Mouse (Mus musculus): Measurements from ENCODE around the gene Lsamp. TPM values are rescaled to one million over a fixed set of nuclear protein-coding genes. Genes with fewer than 3 reads are reported as not detected.

Lsamp gene
- polyA plus RNA-seq, 1 experiment = 0.04 TPM

DNA sequence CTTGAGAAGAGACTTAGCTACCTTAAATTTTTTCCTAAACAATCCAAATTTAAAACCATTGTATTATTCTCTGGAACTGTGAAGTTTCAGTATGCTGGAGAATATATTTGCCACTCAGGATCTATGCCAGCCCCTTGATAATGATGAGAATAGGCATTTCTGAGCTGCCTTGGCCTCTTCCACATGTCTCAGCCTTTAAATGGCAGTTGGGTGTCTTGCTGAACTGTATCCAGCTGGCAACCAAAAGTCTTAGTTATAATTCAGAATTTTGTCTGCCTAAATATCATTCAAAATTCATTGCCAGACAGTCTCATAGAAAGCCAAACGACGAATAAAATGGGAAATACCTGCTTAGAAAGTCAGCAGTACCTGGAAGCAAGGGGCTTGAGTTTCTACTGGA lies 332.0 kb downstream of the Lsamp start:
- no peaks in the 10 kb centered on the region for H3K36me3 ChIP-seq (ENCODE audit: control insufficient read depth, insufficient read depth, low read length)
- 91% methylated on average over 2 of the region's 2 CpGs for WGBS
- DNase-seq (ENCODE audit: low read depth in 1 of 2, low spot score in 2 of 2) = no peak
- H3K4me1 ChIP-seq (ENCODE audit: control insufficient read depth, insufficient read depth, insufficient read length) = no peaks in the 10 kb centered on the region
- no peaks in the 10 kb centered on the region for H3K27me3 ChIP-seq (ENCODE audit: control insufficient read depth, insufficient read depth, low read length)
- no peak overlapping the region for H3K27ac ChIP-seq (ENCODE audit: insufficient read depth, low read length)
- no peak overlapping the region for H3K4me3 ChIP-seq (ENCODE audit: extremely low read depth, insufficient read depth, insufficient read length)
- TF ChIP-seq POLR2A (IDR thresholded peaks at IDR 0.05; ENCODE audit: low read depth, low read length) (no peak), CTCF (IDR thresholded peaks at IDR 0.05; ENCODE audit: extremely low read depth, insufficient read depth, insufficient read length, insufficient replicate concordance) (no peak)

DNA sequence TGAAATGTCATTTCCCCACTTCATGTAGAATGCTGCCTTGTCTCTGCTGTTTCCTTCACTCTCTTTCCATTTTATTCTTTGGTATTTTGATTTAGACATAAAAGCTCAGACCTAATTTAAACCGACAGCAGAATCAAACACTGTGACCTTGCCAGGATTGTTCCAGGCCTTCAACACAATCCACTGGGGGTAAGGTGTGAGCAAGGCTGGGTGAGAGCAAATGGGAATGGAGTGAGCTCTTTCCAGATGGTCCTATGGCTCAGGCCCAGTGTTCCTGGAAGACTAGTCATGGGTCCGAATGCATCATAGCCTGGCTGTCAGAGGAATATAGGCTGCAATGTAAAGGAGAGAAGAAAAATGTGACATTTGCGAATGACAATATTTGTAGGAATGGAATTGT lies 340.6 kb downstream of the Lsamp start:
- Histone ChIP-seq H3K4me3 (ENCODE audit: extremely low read depth, insufficient read depth, insufficient read length) (no peak overlapping the region), H3K27me3 (ENCODE audit: control insufficient read depth, insufficient read depth, low read length) (no peaks in the 10 kb centered on the region), H3K4me1 (ENCODE audit: control insufficient read depth, insufficient read depth, insufficient read length) (no peaks in the 10 kb centered on the region), H3K27ac (ENCODE audit: insufficient read depth, low read length) (no peak overlapping the region), H3K36me3 (ENCODE audit: control insufficient read depth, insufficient read depth, low read length) (no peaks in the 10 kb centered on the region)
- TF ChIP-seq CTCF (IDR thresholded peaks at IDR 0.05; ENCODE audit: extremely low read depth, insufficient read depth, insufficient read length, insufficient replicate concordance) = no peak
- WGBS = 90% methylated on average over 3 of the region's 3 CpGs
- no peak for DNase-seq (ENCODE audit: low read depth in 1 of 2, low spot score in 2 of 2)

- TF ChIP-seq POLR2A (IDR thresholded peaks at IDR 0.05; ENCODE audit: low read depth, low read length) (no peak), CTCF (IDR thresholded peaks at IDR 0.05; ENCODE audit: extremely low read depth, insufficient read depth, insufficient read length, insufficient replicate concordance) (no peak)
- WGBS = 84% methylated on average over 7 of the region's 7 CpGs
- H3K4me3 ChIP-seq (ENCODE audit: extremely low read depth, insufficient read depth, insufficient read length) = no peak overlapping the region
- no peaks in the 10 kb centered on the region for H3K4me1 ChIP-seq (ENCODE audit: control insufficient read depth, insufficient read depth, insufficient read length)
- no peaks in the 10 kb centered on the region for H3K36me3 ChIP-seq (ENCODE audit: control insufficient read depth, insufficient read depth, low read length)
- no peak overlapping the region for H3K27ac ChIP-seq (ENCODE audit: insufficient read depth, low read length)
- no peak for DNase-seq (ENCODE audit: low read depth in 1 of 2, low spot score in 2 of 2)
- no peaks in the 10 kb centered on the region for H3K27me3 ChIP-seq (ENCODE audit: control insufficient read depth, insufficient read depth, low read length)
These were observed 344.2 kb downstream of the Lsamp start for GRCm38 (mm10) chr16:40328249-40328820.

DNA sequence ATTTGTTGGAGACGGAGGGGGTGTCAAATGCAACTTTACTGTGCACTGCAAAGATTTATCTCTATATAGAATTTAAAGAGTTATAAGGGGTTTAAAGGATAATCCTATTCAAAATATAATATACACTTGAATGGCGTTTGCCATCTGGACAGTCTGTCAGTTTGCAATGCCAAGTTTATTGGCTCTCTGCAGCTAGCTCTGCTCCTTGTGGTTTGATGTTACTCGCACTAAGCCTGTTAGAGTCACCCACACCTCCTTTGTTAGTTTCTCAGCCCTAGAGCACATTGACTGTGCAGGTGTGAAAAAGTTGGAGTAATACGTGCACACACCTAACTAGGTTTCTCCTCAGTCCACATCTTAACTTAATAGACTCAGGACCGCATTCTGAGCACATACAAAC lies 385.5 kb downstream of the Lsamp start:
- WGBS = 86% methylated on average over 5 of the region's 5 CpGs
- TF ChIP-seq POLR2A (IDR thresholded peaks at IDR 0.05; ENCODE audit: low read depth, low read length) (no peak), CTCF (IDR thresholded peaks at IDR 0.05; ENCODE audit: extremely low read depth, insufficient read depth, insufficient read length, insufficient replicate concordance) (no peak)
- Histone ChIP-seq H3K4me3 (ENCODE audit: extremely low read depth, insufficient read depth, insufficient read length) (no peak overlapping the region), H3K36me3 (ENCODE audit: control insufficient read depth, insufficient read depth, low read length) (no peaks in the 10 kb centered on the region), H3K27ac (ENCODE audit: insufficient read depth, low read length) (no peak overlapping the region), H3K4me1 (ENCODE audit: control insufficient read depth, insufficient read depth, insufficient read length) (no peaks in the 10 kb centered on the region), H3K27me3 (ENCODE audit: control insufficient read depth, insufficient read depth, low read length) (no peaks in the 10 kb centered on the region)
- no peak for DNase-seq (ENCODE audit: low read depth in 1 of 2, low spot score in 2 of 2)

GRCm38 (mm10) chr16:40371291-40371690 lies 387.1 kb downstream of the Lsamp start:
- Histone ChIP-seq H3K4me3 (ENCODE audit: extremely low read depth, insufficient read depth, insufficient read length) (no peak overlapping the region), H3K36me3 (ENCODE audit: control insufficient read depth, insufficient read depth, low read length) (no peaks in the 10 kb centered on the region), H3K4me1 (ENCODE audit: control insufficient read depth, insufficient read depth, insufficient read length) (no peaks in the 10 kb centered on the region), H3K27ac (ENCODE audit: insufficient read depth, low read length) (no peak overlapping the region), H3K27me3 (ENCODE audit: control insufficient read depth, insufficient read depth, low read length) (no peaks in the 10 kb centered on the region)
- no peak for TF ChIP-seq CTCF (IDR thresholded peaks at IDR 0.05; ENCODE audit: extremely low read depth, insufficient read depth, insufficient read length, insufficient replicate concordance)
- no peak for TF ChIP-seq POLR2A (IDR thresholded peaks at IDR 0.05; ENCODE audit: low read depth, low read length)
- no peak for DNase-seq (ENCODE audit: low read depth in 1 of 2, low spot score in 2 of 2)
- 82% methylated on average over 1 of the region's 1 CpGs for WGBS

DNA sequence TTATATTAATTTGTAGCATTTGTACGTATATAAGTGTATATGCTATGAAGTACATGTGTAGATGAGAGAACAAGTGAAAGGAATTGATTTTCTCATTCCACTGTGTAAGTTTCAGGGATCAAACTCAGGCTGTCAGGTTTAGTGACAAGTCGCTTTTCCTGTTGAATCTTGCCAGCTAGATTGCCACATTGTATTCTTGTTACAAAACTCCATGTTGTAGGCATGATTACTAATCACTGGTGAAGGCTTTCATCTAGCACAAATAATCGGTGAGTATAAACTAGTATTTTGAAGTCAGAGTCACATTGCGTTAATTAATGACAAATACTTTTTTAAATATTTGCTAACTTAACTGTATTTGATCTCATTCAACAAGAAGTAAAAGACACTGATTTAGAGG lies 391.2 kb downstream of the Lsamp start:
- Histone ChIP-seq H3K27me3 (ENCODE audit: control insufficient read depth, insufficient read depth, low read length) (no peaks in the 10 kb centered on the region), H3K4me3 (ENCODE audit: extremely low read depth, insufficient read depth, insufficient read length) (no peak overlapping the region), H3K4me1 (ENCODE audit: control insufficient read depth, insufficient read depth, insufficient read length) (no peaks in the 10 kb centered on the region), H3K36me3 (ENCODE audit: control insufficient read depth, insufficient read depth, low read length) (no peaks in the 10 kb centered on the region), H3K27ac (ENCODE audit: insufficient read depth, low read length) (no peak overlapping the region)
- 91% methylated on average over 4 of the region's 4 CpGs for WGBS
- TF ChIP-seq CTCF (IDR thresholded peaks at IDR 0.05; ENCODE audit: extremely low read depth, insufficient read depth, insufficient read length, insufficient replicate concordance) (no peak), POLR2A (IDR thresholded peaks at IDR 0.05; ENCODE audit: low read depth, low read length) (no peak)
- DNase-seq (ENCODE audit: low read depth in 1 of 2, low spot score in 2 of 2) = no peak

DNA sequence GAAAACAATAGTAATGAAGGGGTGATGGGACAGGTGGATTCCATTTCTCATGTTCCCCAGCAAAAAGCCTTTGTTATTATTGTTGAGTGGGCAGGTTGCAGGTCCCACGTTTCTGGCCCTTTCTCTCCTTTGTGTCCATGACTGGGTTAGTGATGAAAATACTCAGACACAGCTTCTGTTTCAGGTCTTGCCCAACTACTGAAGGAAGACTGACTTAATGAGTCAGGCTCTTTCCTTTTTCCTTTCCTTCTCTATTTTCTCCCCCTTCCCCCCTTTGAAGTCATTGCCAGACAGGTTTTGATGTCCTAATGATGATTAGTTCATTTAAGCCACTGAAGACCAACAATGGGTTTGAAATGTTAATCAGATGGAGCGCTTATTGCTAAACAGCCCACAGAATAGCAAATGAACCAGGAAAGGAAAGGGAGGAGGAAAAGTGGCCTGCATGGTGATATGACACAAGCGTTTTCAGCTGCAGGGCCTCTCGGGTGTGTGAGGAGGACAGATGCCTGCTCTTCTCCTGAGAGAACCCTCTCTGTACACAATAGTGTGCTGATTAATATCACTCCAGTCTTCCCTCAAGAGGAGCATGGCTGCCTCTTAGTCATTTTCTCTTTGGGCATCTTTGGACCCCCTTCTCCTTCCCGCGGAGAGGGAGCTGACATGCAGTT lies 393.1 kb downstream of the Lsamp start:
- 80% methylated on average over 6 of the region's 6 CpGs for WGBS
- Histone ChIP-seq H3K27me3 (ENCODE audit: control insufficient read depth, insufficient read depth, low read length) (no peaks in the 10 kb centered on the region), H3K4me3 (ENCODE audit: extremely low read depth, insufficient read depth, insufficient read length) (no peak overlapping the region), H3K36me3 (ENCODE audit: control insufficient read depth, insufficient read depth, low read length) (no peaks in the 10 kb centered on the region), H3K4me1 (ENCODE audit: control insufficient read depth, insufficient read depth, insufficient read length) (no peaks in the 10 kb centered on the region), H3K27ac (ENCODE audit: insufficient read depth, low read length) (no peak overlapping the region)
- DNase-seq (ENCODE audit: low read depth in 1 of 2, low spot score in 2 of 2) = no peak
- TF ChIP-seq POLR2A (IDR thresholded peaks at IDR 0.05; ENCODE audit: low read depth, low read length) (no peak), CTCF (IDR thresholded peaks at IDR 0.05; ENCODE audit: extremely low read depth, insufficient read depth, insufficient read length, insufficient replicate concordance) (no peak)
